Mouse (Mus musculus): ENCODE measurements around the gene Sf3b2.
"Not testable (repeated sequence)": the region's sequence is repeated elsewhere in the genome, so short reads cannot be mapped to it uniquely, and the experiment has no call there.

The Sf3b2 gene

GRCm38 (mm10) chr19:5272801-5273733 lies 22.2 kb downstream of the Sf3b2 start, which contains the start of gene Pacs1:
TSS of gene Pacs1 (minus strand) at chr19:5273119.
- peak; percentile 92 to 94 for DNase-seq

GRCm38 (mm10) chr19:5272326-5272795 lies 22.9 kb downstream of the Sf3b2 start:
- peak in 1 of 2 experiments; percentile 64 for DNase-seq

- no peak for DNase-seq
These were observed 23.8 kb downstream of the Sf3b2 start for GRCm38 (mm10) chr19:5271430-5271829.

- no peak for DNase-seq
These were observed 25.9 kb downstream of the Sf3b2 start for GRCm38 (mm10) chr19:5269392-5269791.

- no peak for DNase-seq
These were observed 26.4 kb downstream of the Sf3b2 start for GRCm38 (mm10) chr19:5268875-5269274.

GRCm38 (mm10) chr19:5268017-5268416 lies 27.2 kb downstream of the Sf3b2 start:
- DNase-seq, result no peak

GRCm38 (mm10) chr19:5267015-5267414 lies 28.2 kb downstream of the Sf3b2 start:
- DNase-seq, result no peak

- DNase-seq, result peak; percentile 62 to 78
These were observed 38.1 kb downstream of the Sf3b2 start for GRCm38 (mm10) chr19:5257140-5257539.

GRCm38 (mm10) chr19:5236981-5237380 lies 58.3 kb downstream of the Sf3b2 start:
- DNase-seq, result not testable (repeated sequence)

GRCm38 (mm10) chr19:5232696-5233095 lies 62.6 kb downstream of the Sf3b2 start:
- DNase-seq, result no peak

GRCm38 (mm10) chr19:5230110-5230509 lies 65.1 kb downstream of the Sf3b2 start:
- DNase-seq, result no peak

- DNase-seq, result no peak
These were observed 70.6 kb downstream of the Sf3b2 start for GRCm38 (mm10) chr19:5224624-5225023.

GRCm38 (mm10) chr19:5224077-5224476 lies 71.2 kb downstream of the Sf3b2 start:
- no peak for DNase-seq

Data from thymus, adult 18-20 months (tissue).